Mouse (Mus musculus) embryonic facial prominence, embryonic 11.5 days (tissue): Measurements from ENCODE around the gene Palb2. TPM values are rescaled to one million over a fixed set of nuclear protein-coding genes. Genes with fewer than 3 reads are reported as not detected.

Source experiments
- ATAC-seq: fragments of 200-750 bp; cut with Nextera tagmentation; replicated peaks from 2 replicates; pipeline ENCODE4 v1.8.0; 2017; ENCODE audit warnings: low read depth; ENCODE audit not compliant: insufficient number of reproducible peaks, low FRiP score, low TSS enrichment
- DNase-seq: peaks from one replicate; pipeline ENCODE4 v3.0.0-alpha.2; 2015; ENCODE audit warnings: low spot score
- H3K27ac ChIP-seq: fragments of 300-500 bp; sonication (generic); replicated peaks from 2 replicates; pipeline ENCODE4 v1.5.1; 2014; ENCODE audit warnings: mild to moderate bottlenecking, low read depth, low read length, control low read depth
- H3K27me3 ChIP-seq: fragments of 300-500 bp; sonication (generic); 2 replicates; pipeline ENCODE4 v1.6.1; 2014; ENCODE audit warnings: mild to moderate bottlenecking, low read length, moderate library complexity, mixed read lengths; ENCODE audit not compliant: control insufficient read depth, insufficient read depth
- H3K36me3 ChIP-seq: fragments of 300-500 bp; sonication (generic); replicated peaks from 2 replicates; pipeline ENCODE4 v1.6.1; 2014; ENCODE audit warnings: low read depth, mild to moderate bottlenecking, low read length, moderate library complexity, mixed read lengths; ENCODE audit not compliant: control insufficient read depth, insufficient read depth
- H3K4me1 ChIP-seq: fragments of 300-500 bp; sonication (generic); 2 replicates; pipeline ENCODE4 v1.6.1; 2014; ENCODE audit warnings: low read length, mixed read lengths; ENCODE audit not compliant: control insufficient read depth, insufficient read depth
- H3K4me2 ChIP-seq: fragments of 300-500 bp; sonication (generic); 2 replicates; pipeline ENCODE4 v1.6.1; 2014; ENCODE audit warnings: low read depth, mild to moderate bottlenecking, control low read depth, low read length, moderate library complexity
- H3K4me3 ChIP-seq: fragments of 300-500 bp; sonication (generic); 2 replicates; pipeline ENCODE4 v1.5.1; 2014; ENCODE audit warnings: low read depth, low read length, control low read depth
- H3K9ac ChIP-seq: fragments of 300-500 bp; sonication (generic); replicated peaks from 2 replicates; pipeline ENCODE4 v1.6.1; 2014; ENCODE audit warnings: mild to moderate bottlenecking, control low read depth, low read length
- H3K9me3 ChIP-seq: fragments of 300-500 bp; sonication (generic); replicated peaks from 2 replicates; pipeline ENCODE4 v1.6.1; 2016; ENCODE audit warnings: mild to moderate bottlenecking, low read length, inconsistent platforms, mixed read lengths; ENCODE audit not compliant: control insufficient read depth
- WGBS: fragments of 180-500 bp; shearing (Covaris S2); extraction: QIAGEN DNeasy Blood & Tissue Kit; methylation state at CpG from one replicate; pipeline ENCODE4 v1.1.7; 2014; 5-methylcytosine and 5-hydroxymethylcytosine counted together
- polyA plus RNA-seq: library from polyadenylated mRNA; unstranded; fragments of >200 nt; fragmentation: Nextera tagmentation; extraction: Ambion mirVana; gene quantifications from 2 replicates; pipeline ENCODE4 v1.2.1, GENCODE M21; 2014

Palb2 gene
- polyA plus RNA-seq, 1 experiment from 2014 or later, result 19.0 TPM

DNA sequence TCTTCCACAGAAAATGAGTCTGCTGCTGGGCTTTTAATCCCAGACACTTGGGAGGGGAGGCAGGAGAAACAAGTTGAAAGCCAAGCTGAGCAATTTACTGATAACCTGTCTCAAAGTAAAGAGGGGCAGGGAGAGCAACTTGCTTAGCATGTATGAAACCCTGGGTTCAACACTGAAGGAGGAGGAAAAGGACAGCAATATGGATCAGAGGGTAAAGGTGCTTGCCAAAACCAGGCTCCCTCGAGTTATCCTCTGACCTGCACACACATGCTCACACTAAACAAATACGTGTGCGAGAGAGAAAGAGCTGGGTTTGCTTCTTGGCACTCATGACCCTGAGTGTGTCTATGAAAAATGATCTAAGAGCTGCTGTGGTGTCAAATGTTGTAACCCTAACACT is 34.8 kb downstream of the Palb2 start:
- no peak for DNase-seq
- Histone ChIP-seq H3K4me2 (no peak overlapping the region), H3K4me3 (no peak overlapping the region), H3K4me1 (no peaks in the 10 kb centered on the region; the same call in 1 of the 2 replicates), H3K36me3 (peaks cover 14% of the 10 kb centered on the region), H3K27me3 (no peaks in the 10 kb centered on the region), H3K9me3 (no peaks in the 10 kb centered on the region), H3K9ac (no peak overlapping the region), H3K27ac (no peak overlapping the region)
- 98% methylated on average over 3 of the region's 3 CpGs for WGBS
- no peak for ATAC-seq

DNA sequence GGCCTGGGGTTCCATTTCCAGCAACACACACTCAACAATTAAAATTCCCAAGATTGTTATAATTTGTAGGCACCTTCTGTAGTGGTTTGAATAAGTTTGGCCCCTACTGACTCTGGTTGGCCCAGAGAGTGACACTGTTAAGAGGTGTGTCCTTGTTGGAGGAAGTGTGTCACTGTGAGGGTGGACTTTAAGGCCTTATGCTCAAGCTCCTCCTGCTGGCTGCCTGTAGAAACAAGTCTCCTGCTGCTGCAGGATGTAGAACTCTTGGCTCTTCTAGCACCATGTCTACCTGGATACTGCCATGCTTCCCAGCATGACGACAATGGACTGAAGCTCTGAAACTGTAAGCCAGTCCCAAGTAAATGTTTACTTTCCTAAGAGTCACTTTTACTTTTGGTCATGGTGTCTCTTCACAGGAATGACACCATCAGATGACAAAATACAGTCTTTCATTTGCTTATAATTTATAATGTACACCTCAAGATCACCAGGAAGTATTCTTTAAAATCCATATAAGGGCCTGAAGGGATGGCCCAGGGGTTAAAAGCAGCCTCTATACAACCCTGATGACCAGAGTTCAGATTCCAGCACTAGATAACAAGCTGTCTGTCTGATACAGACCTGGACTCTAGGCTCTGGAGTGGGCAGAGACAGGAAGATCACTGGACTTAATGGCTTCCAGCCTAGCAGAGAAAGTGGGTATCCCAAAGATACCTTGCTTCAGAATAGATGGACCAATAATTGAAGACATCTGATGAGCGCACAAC is 38.0 kb downstream of the Palb2 start:
- no peak overlapping the region for H3K4me2 ChIP-seq
- no peaks in the 10 kb centered on the region for H3K9me3 ChIP-seq
- H3K36me3 ChIP-seq, result peaks cover 19% of the 10 kb centered on the region
- no peaks in the 10 kb centered on the region for H3K27me3 ChIP-seq
- ATAC-seq (no peak), DNase-seq (no peak)
- no peak overlapping the region for H3K9ac ChIP-seq
- no peaks in the 10 kb centered on the region for H3K4me1 ChIP-seq
- no peak overlapping the region for H3K4me3 ChIP-seq
- no peak overlapping the region for H3K27ac ChIP-seq
- WGBS, result 91% methylated on average over 2 of the region's 2 CpGs

DNA sequence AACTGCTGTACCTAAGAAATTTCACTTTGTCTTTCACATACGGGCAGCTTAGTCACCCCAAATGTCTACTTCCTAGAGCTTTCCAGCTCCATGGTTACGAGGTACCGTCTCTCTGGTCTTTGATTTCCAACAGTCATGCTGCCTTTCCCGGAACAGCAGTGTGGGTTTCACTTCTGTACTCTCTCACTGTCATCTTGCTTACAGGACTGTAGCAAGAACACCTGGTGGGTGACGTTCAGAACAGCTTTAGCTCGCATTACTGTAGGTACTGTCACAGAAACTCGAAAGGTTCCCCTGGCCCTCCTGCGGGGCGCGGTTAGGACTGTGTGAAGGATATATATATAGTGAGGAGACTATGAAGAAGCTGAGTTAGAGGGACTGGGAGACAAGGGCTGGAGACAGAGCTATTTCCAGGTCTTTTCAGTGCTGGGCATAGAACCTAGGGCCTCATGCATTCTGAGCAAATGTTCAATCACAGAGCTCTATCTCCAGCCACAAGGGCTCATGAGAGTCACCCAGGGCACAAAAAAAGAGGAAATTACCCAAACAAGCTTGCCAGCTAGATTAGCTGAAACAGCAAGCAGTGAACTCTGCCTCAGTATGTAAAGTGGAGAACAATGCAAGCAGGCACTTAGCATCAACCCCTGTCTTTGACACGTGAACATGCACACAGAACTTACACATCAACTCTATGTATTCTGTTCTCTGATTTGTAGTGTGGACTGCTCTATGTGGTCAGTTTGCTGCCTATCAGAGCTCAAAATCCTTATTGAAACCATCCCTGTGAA is 45.4 kb downstream of the Palb2 start:
- Histone ChIP-seq H3K27ac (no peak overlapping the region), H3K4me1 (no peaks in the 10 kb centered on the region), H3K9ac (no peak overlapping the region), H3K4me2 (no peak overlapping the region), H3K36me3 (peaks cover 12% of the 10 kb centered on the region), H3K27me3 (no peaks in the 10 kb centered on the region), H3K4me3 (no peak overlapping the region), H3K9me3 (no peaks in the 10 kb centered on the region)
- WGBS, result 92% methylated on average over 11 of the region's 11 CpGs
- no peak for DNase-seq
- ATAC-seq, result no peak

DNA sequence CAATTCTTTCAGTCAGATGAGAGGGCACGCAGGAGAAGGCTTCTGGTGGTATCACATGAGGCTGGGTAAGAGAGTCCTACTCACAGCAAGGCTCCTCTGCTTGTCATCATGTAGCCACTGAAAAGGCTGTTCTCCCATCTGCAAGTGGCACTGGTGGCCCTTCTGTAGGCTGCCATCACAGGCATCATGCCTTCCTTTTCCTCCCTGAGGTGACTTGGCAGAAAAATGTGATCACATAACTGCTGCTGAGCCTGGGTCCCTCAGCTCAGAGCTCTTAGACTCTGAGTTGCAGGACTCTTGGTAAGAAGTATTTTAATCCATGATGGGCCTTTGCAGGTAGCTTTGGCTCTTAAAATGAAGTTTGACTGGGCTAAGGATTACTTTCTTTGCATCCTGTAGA is 51.7 kb downstream of the Palb2 start:
- no peak for DNase-seq
- Histone ChIP-seq H3K9me3 (no peaks in the 10 kb centered on the region), H3K27ac (no peak overlapping the region), H3K4me2 (no peak overlapping the region), H3K4me3 (no peak overlapping the region), H3K4me1 (no peaks in the 10 kb centered on the region), H3K9ac (no peak overlapping the region), H3K27me3 (no peaks in the 10 kb centered on the region), H3K36me3 (peaks cover 8% of the 10 kb centered on the region)
- WGBS, result 80% methylated on average over 1 of the region's 1 CpGs
- no peak for ATAC-seq

DNA sequence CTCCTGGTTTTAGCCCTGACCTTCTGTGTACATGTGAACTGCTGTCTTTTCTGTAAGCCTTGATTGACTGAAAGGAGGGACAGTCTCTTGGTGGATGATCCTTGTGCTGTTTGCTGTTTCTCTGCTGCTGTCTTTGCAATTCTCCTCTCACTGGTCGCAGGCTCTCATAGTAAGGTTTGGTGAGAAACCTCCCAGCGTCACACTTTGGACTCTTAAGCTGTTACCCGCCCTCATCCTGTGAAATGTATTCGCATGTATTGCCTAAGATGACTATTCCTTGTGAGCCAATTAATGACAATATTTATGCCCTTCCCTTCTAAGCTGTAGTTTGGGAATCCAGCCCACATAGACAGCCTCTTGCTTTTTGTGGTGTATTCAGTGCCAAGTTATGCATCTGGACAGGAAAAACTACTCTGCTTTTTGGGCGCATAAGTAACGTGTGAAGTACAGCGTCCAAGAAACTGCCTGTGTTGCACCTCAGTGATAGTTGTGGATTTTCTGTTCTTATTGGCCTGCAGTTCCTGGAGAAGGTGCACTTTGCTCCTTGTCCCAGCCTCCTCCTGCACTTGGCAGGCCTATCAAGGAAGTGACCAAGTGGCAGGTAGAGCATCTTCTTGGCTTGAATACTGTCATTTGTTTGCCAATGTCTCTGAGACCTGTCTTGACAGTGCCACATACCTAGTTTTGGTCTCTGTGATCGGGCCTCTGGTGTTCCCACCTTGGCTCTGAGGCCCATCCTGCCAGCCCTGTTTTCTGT is 52.8 kb downstream of the Palb2 start:
- Histone ChIP-seq H3K4me2 (no peak overlapping the region), H3K9me3 (no peaks in the 10 kb centered on the region), H3K9ac (no peak overlapping the region), H3K36me3 (peaks cover 10% of the 10 kb centered on the region), H3K4me3 (no peak overlapping the region), H3K27ac (no peak overlapping the region), H3K27me3 (no peaks in the 10 kb centered on the region), H3K4me1 (no peaks in the 10 kb centered on the region)
- ATAC-seq, result no peak
- DNase-seq, result no peak
- 95% methylated on average over 8 of the region's 8 CpGs for WGBS

DNA sequence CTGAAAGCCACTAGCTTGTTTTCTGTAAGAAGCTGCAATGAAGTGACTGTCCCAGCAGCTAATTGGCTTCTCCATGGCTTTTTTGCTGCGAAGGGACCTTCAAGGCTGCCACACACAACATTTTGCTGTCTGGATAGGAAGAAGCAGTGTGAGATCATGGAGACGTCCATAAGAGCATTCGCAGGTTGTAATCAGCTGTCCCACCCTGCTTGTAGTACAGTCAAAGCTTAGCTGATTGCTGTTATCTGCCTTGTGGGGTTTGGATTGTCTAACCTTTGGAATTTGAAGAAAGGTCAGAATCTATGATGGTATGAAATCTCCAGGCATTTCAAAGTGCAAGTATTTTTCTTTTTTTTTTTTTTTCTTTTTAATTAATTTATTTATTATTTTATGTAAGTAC is 58.4 kb downstream of the Palb2 start:
- no peaks in the 10 kb centered on the region for H3K9me3 ChIP-seq
- no peak overlapping the region for H3K27ac ChIP-seq
- peaks cover 15% of the 10 kb centered on the region for H3K36me3 ChIP-seq
- WGBS, result 88% methylated on average over 3 of the region's 3 CpGs
- H3K4me3 ChIP-seq, result no peak overlapping the region
- H3K27me3 ChIP-seq, result no peaks in the 10 kb centered on the region
- no peaks in the 10 kb centered on the region for H3K4me1 ChIP-seq
- DNase-seq (no peak), ATAC-seq (no peak)
- H3K4me2 ChIP-seq, result no peak overlapping the region
- H3K9ac ChIP-seq, result no peak overlapping the region

DNA sequence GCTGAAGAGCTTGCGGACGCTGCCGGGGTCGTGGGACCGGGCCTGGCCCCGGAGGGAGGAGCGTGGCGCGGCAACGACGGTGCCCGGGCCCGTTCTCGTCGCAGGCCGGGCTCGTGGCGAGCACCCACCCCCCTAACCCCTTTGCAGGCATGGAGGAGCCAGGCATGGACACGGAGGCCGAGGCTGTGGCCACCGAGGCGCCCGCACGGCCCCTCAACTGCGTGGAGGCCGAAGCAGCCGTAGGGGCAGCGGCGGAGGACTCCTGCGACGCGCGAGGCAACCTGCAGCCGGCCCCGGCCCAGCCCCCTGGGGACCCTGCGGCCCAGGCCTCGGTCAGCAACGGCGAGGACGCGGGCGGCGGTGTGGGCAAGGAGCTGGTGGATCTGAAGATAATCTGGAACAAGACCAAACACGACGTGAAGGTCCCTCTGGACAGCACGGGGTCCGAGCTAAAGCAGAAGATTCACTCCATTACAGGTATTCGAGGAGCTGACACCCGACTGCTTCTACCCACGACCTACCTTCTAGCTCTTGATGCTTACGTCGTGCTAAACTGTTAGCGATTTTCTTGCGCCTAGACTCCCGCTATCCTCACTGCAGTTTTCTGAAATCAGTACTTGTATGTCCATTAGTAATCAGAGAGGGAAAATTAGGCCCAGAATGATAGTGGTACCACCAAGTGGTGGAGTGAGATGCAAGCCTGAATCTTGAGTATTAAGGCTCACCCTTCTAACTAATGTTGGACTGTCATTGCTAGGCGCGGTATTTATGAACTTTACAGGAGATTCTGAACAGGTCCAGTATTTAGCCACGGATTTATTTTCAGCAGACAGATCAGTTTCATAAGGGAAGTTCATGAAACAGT is 65.0 kb downstream of the Palb2 start:
- no peaks in the 10 kb centered on the region; the same call in none of the 2 replicates for H3K36me3 ChIP-seq
- DNase-seq (no peak), ATAC-seq (peak; percentile 46)
- H3K9me3 ChIP-seq, result no peaks in the 10 kb centered on the region
- H3K27me3 ChIP-seq, result no peaks in the 10 kb centered on the region
- H3K4me3 ChIP-seq, result peak overlapping the region; percentile 99
- H3K27ac ChIP-seq, result peak overlapping the region; percentile 87
- H3K9ac ChIP-seq, result peak overlapping the region; percentile 97
- 1% methylated on average over 58 of the region's 58 CpGs for WGBS
- H3K4me1 ChIP-seq, result no peaks in the 10 kb centered on the region
- H3K4me2 ChIP-seq, result peak overlapping the region; percentile 49
